Mouse (Mus musculus) cerebellum, adult (tissue): ENCODE data around the gene Ybey.
A peak's percentile ranks its signal among the peaks of the same experiment; 100 is the strongest.

Experiments
- ATAC-seq: cut with Nextera tagmentation; 2 replicates; pipeline ENCODE4 v1.9.2; 2017; ENCODE audit warnings: mild to moderate bottlenecking, moderate library complexity, mixed read lengths; ENCODE audit not compliant: insufficient number of reproducible peaks, low FRiP score, low TSS enrichment

The Ybey gene

GRCm38 (mm10) chr10:76468203-76469162 lies at the start of gene Ybey, which contains the start of gene Mcm3ap:
Gene Ybey (minus strand): TSS chr10:76469114.
Gene Mcm3ap (plus strand): TSS chr10:76468927.
- peak; percentile 94 for ATAC-seq

GRCm38 (mm10) chr10:76512965-76513583 lies 44.2 kb upstream of the Ybey start:
- no peak for ATAC-seq

GRCm38 (mm10) chr10:76505865-76506264 lies 37.0 kb upstream of the Ybey start:
- no peak for ATAC-seq

DNA sequence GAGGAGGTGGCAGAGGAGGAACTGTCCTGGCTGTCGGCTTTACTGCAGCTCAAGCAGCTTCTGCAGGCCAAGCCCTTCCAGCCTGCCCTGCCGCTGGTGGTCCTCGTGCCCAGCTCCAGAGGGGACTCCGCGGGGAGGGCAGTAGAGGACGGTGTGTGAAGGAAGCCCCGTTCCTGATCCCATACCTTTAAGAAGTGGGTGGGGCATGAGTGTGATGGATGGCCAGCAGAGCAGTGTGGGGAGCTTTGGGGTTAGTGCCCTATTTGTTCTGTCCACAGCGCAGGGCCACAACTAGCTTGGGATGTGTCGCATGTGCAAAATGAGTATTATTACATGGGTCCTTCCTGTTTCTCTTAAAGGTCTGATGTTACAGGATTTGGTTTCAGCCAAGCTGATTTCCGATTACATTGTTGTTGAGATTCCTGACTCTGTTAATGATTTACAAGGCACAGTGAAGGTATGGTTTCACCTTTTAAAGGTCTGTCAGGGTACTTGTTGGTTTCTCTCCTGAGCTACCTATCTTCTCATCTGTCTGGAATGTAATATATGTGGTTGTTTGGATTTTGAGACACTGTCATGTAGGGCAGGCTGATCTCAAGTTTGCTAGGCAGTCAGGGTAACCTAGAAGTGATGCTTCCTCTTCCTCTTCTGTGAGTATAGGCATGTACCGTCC lies 35.5 kb upstream of the Ybey start:
- no peak for ATAC-seq

DNA sequence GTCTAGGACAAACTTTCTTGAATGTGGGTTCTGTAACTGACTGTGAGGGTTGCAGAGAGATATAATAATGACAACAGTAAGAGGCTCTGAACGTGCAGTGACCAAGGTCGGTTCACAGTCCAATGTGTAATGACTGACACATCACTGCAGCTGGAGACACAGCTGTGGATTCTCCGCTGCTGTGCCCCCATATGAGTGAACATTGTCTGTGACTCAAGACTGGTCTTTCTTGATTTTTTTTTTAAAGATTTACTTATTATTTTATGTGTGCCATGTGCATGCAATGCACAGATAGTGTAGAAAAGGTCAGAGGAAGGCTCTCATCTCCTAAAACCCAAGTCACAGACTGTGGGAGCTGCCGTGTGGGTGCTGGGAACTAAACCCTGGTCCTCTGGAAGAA lies 28.6 kb upstream of the Ybey start:
- ATAC-seq: no peak

DNA sequence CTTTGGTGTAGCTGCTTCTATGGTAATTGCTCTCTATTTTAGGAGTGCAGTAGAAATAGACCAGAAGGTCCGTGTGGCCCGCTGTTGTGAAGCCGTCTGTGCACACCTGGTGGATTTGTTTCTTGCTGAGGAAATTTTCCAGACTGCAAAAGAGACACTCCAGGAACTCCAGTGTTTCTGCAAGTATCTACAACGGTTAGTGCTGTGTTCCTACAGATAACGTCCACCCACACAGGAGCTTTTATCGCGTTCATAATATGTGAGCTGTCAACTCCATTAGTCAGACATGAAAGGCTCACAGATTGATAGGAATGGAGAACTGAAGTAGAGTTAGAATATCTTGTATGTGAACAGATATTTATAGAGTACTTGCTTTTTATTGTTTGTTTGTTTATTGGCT lies 27.5 kb upstream of the Ybey start:
- no peak for ATAC-seq

DNA sequence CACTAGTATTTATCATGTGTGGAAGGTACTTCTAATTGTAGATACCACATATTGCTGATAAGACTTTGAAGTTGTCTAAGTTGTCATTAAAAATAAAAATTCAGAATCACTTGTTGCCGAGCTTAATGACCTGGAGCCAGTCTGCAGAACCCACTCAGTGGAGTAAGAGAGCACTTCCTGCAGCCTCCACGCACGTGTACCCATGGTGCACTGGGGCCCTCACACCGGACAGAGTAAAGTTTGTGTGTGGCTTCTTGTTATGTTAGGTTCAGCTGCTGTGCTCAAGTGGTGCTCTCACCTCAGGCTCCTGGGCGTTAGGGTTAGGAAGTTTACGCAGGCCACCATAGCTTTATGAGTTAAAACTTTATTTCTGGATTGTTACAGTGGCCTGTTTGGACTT lies 26.6 kb upstream of the Ybey start:
- no peak for ATAC-seq

- no peak for ATAC-seq
Observed at GRCm38 (mm10) chr10:76493527-76493926, 24.6 kb upstream of the Ybey start.

DNA sequence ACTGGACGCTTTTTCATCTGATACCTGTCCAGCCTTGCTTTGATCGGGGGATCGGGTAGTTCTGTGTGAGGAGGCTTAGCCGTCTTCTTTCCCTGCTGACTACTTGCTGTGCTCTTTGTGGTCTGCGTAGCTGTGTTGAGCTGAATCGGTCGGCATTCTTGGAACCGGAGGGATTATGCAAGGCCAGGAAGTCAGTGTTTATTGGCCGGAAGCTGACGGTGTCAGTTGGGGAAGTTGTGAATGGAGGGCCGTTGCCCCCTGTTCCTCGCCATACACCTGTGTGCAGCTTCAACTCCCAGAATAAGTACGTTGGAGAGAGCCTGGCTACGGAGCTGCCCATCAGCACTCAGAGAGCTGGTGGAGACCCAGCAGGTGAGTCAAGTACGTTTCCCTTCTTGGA lies 20.3 kb upstream of the Ybey start:
- ATAC-seq: no peak

DNA sequence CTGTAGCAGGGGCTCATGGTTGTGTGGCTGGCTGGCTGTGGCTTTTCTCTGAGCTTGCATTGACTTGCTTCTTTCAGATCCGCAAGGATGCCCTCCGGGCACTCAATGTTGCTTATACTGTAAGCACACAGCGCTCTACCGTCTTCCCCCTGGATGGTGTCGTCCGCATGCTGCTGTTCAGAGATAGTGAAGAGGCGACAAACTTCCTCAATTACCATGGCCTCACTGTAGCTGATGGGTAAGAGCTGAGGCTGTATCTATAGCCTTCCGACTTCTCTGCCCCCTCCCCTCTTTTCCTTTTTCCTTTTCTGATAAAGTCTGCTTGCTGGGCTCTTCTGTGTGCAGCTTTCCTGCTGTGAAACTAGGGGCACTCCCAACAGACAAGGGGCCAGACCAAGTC lies 19.4 kb upstream of the Ybey start:
- no peak for ATAC-seq

DNA sequence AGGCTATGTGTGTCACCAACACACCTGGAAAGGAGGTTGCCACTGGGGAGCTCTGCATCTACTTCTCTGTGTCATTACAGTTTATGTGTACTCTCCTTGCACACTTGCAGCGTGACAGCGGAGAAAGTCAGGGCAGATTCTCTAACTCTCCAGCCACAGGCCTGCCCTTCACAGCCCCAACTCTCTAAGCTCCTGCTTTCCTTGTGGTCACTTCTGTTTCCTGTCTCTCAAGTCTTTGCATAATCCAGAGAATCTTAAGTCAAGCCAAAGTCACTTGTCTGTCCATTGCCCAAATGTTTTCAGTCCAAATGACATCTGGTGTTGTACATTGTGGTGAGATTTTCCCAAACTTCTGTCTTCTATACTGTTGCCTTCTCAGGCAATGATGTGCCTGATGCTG lies 17.4 kb upstream of the Ybey start:
- ATAC-seq: no peak

GRCm38 (mm10) chr10:76481480-76481879 lies 12.6 kb upstream of the Ybey start:
- no peak for ATAC-seq

GRCm38 (mm10) chr10:76480851-76481250 lies 11.9 kb upstream of the Ybey start:
- ATAC-seq: no peak

DNA sequence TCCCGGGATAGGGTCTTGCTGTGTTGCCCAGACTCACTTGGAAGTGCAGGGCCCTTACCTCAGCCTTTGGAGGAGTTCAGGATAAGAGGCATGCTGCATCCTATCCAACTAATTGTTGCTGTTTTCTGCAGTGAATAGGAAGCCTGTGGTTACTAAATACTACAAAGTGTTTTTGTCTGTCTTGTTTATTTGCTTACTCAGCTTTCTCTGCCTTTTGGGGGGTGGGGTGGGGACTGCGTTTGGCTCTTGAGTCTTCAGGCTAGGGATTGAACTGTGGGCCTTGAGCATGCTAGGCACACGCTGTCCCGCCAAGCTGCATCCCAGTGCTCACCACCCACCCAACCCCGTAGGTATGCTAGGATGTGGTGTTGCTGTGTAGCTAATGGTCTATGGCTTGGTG lies 4.8 kb upstream of the Ybey start:
- no peak for ATAC-seq

DNA sequence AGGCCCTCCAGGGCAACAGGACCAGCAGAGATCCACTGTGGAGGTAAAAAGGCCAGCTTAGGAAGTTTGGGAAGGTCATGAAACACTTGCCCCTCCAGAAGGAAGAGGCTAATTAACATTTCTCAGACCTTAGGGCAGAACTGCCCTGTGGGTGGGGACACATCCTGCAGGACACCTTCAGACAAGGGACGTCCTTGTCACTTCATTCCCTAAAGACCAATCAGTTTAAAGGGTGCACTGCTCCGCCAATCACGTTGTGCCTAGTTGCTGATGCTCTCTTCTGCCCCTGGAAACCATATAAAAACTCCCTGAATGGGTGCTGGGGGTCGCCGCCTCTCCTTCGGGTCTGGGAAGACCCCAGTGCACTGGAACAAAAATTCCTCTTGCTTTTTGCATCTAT lies 6.2 kb downstream of the Ybey start:
- ATAC-seq: no peak

GRCm38 (mm10) chr10:76462312-76462711 lies 6.6 kb downstream of the Ybey start:
- ATAC-seq: no peak

GRCm38 (mm10) chr10:76461255-76461654 lies 7.7 kb downstream of the Ybey start:
- ATAC-seq: no peak

DNA sequence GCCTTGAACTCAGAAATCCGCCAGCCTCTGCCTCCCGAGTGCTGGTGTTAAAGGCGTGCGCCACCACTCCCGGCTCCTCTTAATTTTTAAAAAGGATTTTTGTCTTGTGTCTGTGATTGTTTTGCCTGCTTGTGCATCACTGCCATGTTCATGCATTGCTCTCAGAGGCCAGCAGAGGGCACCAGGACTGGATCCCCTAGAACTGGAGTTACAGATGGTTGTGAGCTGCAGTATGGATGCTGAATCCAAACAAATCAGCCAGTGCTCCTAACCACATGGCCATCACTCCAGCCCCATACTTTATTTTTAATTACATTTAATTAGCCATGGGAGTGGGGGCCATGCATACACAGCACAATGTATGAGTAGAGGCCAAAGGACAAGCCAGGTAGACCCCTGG lies 13.6 kb downstream of the Ybey start:
- no peak for ATAC-seq

- ATAC-seq: no peak
Observed at GRCm38 (mm10) chr10:76448851-76449250, 20.1 kb downstream of the Ybey start, which contains the start of gene 2610028H24Rik. Gene 2610028H24Rik (plus strand): TSS chr10:76449081.

DNA sequence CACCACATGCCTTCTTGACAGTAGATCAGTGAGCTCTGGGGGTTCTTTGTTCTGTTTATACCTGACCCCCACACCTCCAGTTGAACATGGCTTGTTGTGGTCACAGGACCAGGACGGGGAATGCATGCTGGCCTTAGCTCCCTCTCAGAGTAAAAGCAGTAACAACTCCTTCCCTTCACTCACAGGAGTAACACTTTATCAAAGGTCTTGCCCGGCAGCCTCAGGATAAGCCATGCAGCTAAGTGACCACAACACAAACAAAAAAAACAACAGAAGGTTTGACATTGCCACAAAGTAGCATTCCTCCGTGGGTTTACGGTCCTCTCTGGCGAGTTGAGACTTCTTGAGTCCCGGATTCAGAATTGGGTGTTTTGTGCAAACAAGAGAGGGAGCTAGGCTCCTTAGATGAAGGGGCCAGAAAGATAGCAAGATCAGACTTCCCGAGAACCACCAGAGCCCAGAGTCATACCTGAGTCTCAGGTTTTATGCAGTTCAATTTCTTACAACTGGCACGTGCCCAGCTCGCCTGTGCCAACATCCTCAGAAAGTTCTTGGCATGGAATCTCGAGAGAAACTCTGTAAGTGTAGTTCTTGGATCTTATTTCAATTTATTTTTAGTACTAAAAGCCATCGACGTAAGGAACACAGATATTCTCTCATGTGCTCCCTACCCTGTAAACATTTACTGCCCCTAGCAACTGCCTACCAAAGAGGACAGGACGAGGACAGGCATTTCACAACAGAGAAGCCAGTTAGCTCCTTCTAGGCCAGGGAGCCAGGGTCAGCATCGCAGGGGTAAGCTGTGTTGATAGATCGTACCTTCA lies 21.3 kb downstream of the Ybey start:
- no peak for ATAC-seq
